Mouse (Mus musculus) bone marrow, adult 2 months (tissue): ENCODE data around the gene Slmap.

Source experiments
- CTCF ChIP-seq: fragments of 200-500 bp; IDR thresholded peaks from 2 replicates; pipeline ENCODE4 v1.5.1; 2011; ENCODE audit warnings: low read length, control low read depth; ENCODE audit not compliant: control insufficient read depth, insufficient read depth
- POLR2A ChIP-seq: fragments of 200-500 bp; IDR thresholded peaks from 2 replicates; pipeline ENCODE4 v1.6.1; 2011; ENCODE audit warnings: low read depth, mild to moderate bottlenecking, control low read depth, low read length, borderline replicate concordance; ENCODE audit not compliant: control insufficient read depth

- no peak for TF ChIP-seq POLR2A
- TF ChIP-seq CTCF: no peak
Measured at GRCm38 (mm10) chr14:26446538-26446937, 88.2 kb downstream of the Slmap start.
